Mouse (Mus musculus) heart, embryonic 14.5 days (tissue): Measurements from ENCODE around the gene Rln3. TPM values are rescaled to one million over a fixed set of nuclear protein-coding genes. Genes with fewer than 3 reads are reported as not detected.
A peak's percentile ranks its signal among the peaks of the same experiment; 100 is the strongest.

Source experiments
- ATAC-seq: fragments of 200-750 bp; cut with Nextera tagmentation; 2 replicates; pipeline ENCODE4 v1.8.0; 2017; ENCODE audit warnings: low read depth, moderate TSS enrichment; ENCODE audit not compliant: insufficient number of reproducible peaks, insufficient read depth, low FRiP score
- H3K27ac ChIP-seq, 2 experiments: fragments of 200-500 bp in 1 of 2; fragments of 300-500 bp in 1 of 2; sonication (generic) in 1 of 2; replicated peaks in 1 of 2; 2 replicates each; pipeline ENCODE4 v1.5.1; 2012 to 2014; ENCODE audit warnings: low read depth in 2 of 2, low read length in 2 of 2, control low read depth in 1 of 2, mild to moderate bottlenecking in 1 of 2, mixed read lengths in 1 of 2; ENCODE audit not compliant: control insufficient read depth in 1 of 2, insufficient read depth in 1 of 2
- H3K27me3 ChIP-seq: fragments of 300-500 bp; sonication (generic); 2 replicates; pipeline ENCODE4 v1.6.1; 2014; ENCODE audit warnings: mild to moderate bottlenecking, low read length, control low read depth; ENCODE audit not compliant: control insufficient read depth, insufficient read depth
- H3K36me3 ChIP-seq: fragments of 300-500 bp; sonication (generic); 2 replicates; pipeline ENCODE4 v1.6.1; 2014; ENCODE audit warnings: mild to moderate bottlenecking, control low read depth, low read length, mixed read lengths; ENCODE audit not compliant: control insufficient read depth, insufficient read depth
- H3K4me1 ChIP-seq, 2 experiments: fragments of 200-500 bp in 1 of 2; fragments of 300-500 bp in 1 of 2; sonication (generic) in 1 of 2; 2 replicates each; pipeline ENCODE4 v1.6.1; 2012 to 2014; ENCODE audit warnings: low read length in 2 of 2, control low read depth in 1 of 2, mixed read lengths in 1 of 2; ENCODE audit not compliant: control insufficient read depth in 2 of 2, insufficient read depth in 2 of 2
- H3K4me2 ChIP-seq: fragments of 300-500 bp; sonication (generic); 2 replicates; pipeline ENCODE4 v1.6.1; 2014; ENCODE audit warnings: mild to moderate bottlenecking, low read length
- H3K4me3 ChIP-seq, 2 experiments: fragments of 200-500 bp in 1 of 2; fragments of 300-500 bp in 1 of 2; sonication (generic) in 1 of 2; 2 replicates each; pipeline ENCODE4 v1.5.1; 2012 to 2014; ENCODE audit warnings: low read length in 2 of 2, mild to moderate bottlenecking in 2 of 2, control low read depth in 1 of 2, low read depth in 1 of 2, moderate library complexity in 1 of 2; ENCODE audit not compliant: control insufficient read depth in 1 of 2, insufficient read depth in 1 of 2
- H3K9ac ChIP-seq: fragments of 300-500 bp; sonication (generic); 2 replicates; pipeline ENCODE4 v1.6.1; 2014; ENCODE audit warnings: mild to moderate bottlenecking, low read length
- H3K9me3 ChIP-seq: fragments of 300-500 bp; sonication (generic); 2 replicates; pipeline ENCODE4 v1.6.1; 2016; ENCODE audit warnings: low read length, control low read depth; ENCODE audit not compliant: control insufficient read depth
- WGBS: fragments of 180-500 bp; shearing (Covaris S2); extraction: QIAGEN DNeasy Blood & Tissue Kit; methylation state at CpG from one replicate; pipeline ENCODE4 v1.1.7; 2014; 5-methylcytosine and 5-hydroxymethylcytosine counted together
- polyA plus RNA-seq: library from polyadenylated mRNA; unstranded; fragments of >200 nt; fragmentation: Nextera tagmentation; extraction: Ambion mirVana; gene quantifications from 2 replicates; pipeline ENCODE4 v1.2.1, GENCODE M21; 2014

Rln3 gene
- polyA plus RNA-seq: not detected in 2 replicates

- no peak within 1 kb of the TSS for H3K9ac ChIP-seq
Measured at GRCm38 (mm10) chr8:84044900-84045299, at the start of gene Rln3. Gene Rln3, minus strand, starts transcription at chr8:84045000.

GRCm38 (mm10) chr8:84090585-84090984, 45.8 kb upstream of the Rln3 start:
- H3K27ac ChIP-seq: no peak overlapping the region
- 90% methylated on average over 8 of the region's 8 CpGs for WGBS
- H3K9me3 ChIP-seq: no peaks in the 10 kb centered on the region
- H3K27me3 ChIP-seq: no peaks in the 10 kb centered on the region
- H3K9ac ChIP-seq: no peak overlapping the region
- no peak for ATAC-seq
- no peak overlapping the region for H3K4me2 ChIP-seq
- H3K36me3 ChIP-seq: peaks cover 86% of the 10 kb centered on the region
- H3K4me3 ChIP-seq: no peak overlapping the region
- H3K4me1 ChIP-seq: no peaks in the 10 kb centered on the region

More at GRCm38 (mm10) chr8:84044900-84045299, at the start of gene Rln3:
- H3K4me1 ChIP-seq: peaks cover 8 to 16% of the 10 kb centered on the region in 2 experiments; a peak in 3 of 4 replicates
- H3K4me3 ChIP-seq: peak within 1 kb of the TSS in 1 of 2 experiments; percentile 12; a peak in 2 of 4 replicates
- H3K27me3 ChIP-seq: peaks cover 31% of the 10 kb centered on the region
- no peak within 1 kb of the TSS for H3K27ac ChIP-seq
- no peak for ATAC-seq
- H3K9me3 ChIP-seq: no peaks in the 10 kb centered on the region
- 5% methylated on average over 9 of the region's 9 CpGs for WGBS
- peak within 1 kb of the TSS; percentile 47 for H3K4me2 ChIP-seq
- no peaks in the 10 kb centered on the region for H3K36me3 ChIP-seq

- H3K9ac ChIP-seq: no peak overlapping the region
- no peaks in the 10 kb centered on the region for H3K9me3 ChIP-seq
- no peak for ATAC-seq
- peaks cover 79% of the 10 kb centered on the region for H3K36me3 ChIP-seq
- H3K27me3 ChIP-seq: no peaks in the 10 kb centered on the region
- H3K4me3 ChIP-seq: no peak overlapping the region
- WGBS: 85% methylated on average over 9 of the region's 9 CpGs
- no peaks in the 10 kb centered on the region for H3K4me1 ChIP-seq
- no peak overlapping the region for H3K4me2 ChIP-seq
- H3K27ac ChIP-seq: no peak overlapping the region
Measured at GRCm38 (mm10) chr8:84089277-84089676, 44.5 kb upstream of the Rln3 start.

GRCm38 (mm10) chr8:84087821-84088220, 43.0 kb upstream of the Rln3 start:
- peaks cover 79% of the 10 kb centered on the region for H3K36me3 ChIP-seq
- H3K27me3 ChIP-seq: no peaks in the 10 kb centered on the region
- no peak overlapping the region for H3K4me2 ChIP-seq
- 95% methylated on average over 14 of the region's 14 CpGs for WGBS
- no peak overlapping the region for H3K9ac ChIP-seq
- no peaks in the 10 kb centered on the region for H3K4me1 ChIP-seq
- no peaks in the 10 kb centered on the region for H3K9me3 ChIP-seq
- no peak for ATAC-seq
- no peak overlapping the region for H3K27ac ChIP-seq
- H3K4me3 ChIP-seq: no peak overlapping the region

- 93% methylated on average over 7 of the region's 7 CpGs for WGBS
- Histone ChIP-seq H3K4me2 (no peak overlapping the region), H3K36me3 (peaks cover 79% of the 10 kb centered on the region), H3K9me3 (no peaks in the 10 kb centered on the region), H3K9ac (no peak overlapping the region), H3K27ac (no peak overlapping the region), H3K4me1 (no peaks in the 10 kb centered on the region), H3K4me3 (no peak overlapping the region), H3K27me3 (no peaks in the 10 kb centered on the region)
- ATAC-seq: no peak
Measured at GRCm38 (mm10) chr8:84087156-84087555, 42.4 kb upstream of the Rln3 start.

- H3K4me1 ChIP-seq: no peaks in the 10 kb centered on the region; a peak in 1 of 4 replicates
- peaks cover 83% of the 10 kb centered on the region for H3K36me3 ChIP-seq
- H3K9ac ChIP-seq: no peak overlapping the region
- H3K4me2 ChIP-seq: peak overlapping the region; percentile 32
- no peaks in the 10 kb centered on the region for H3K9me3 ChIP-seq
- WGBS: 55% methylated on average over 42 of the region's 42 CpGs
- no peak for ATAC-seq
- no peak overlapping the region for H3K27ac ChIP-seq
- H3K27me3 ChIP-seq: no peaks in the 10 kb centered on the region
- no peak overlapping the region for H3K4me3 ChIP-seq
Measured at GRCm38 (mm10) chr8:84084341-84085115, 39.7 kb upstream of the Rln3 start.

- H3K27ac ChIP-seq: no peak overlapping the region
- WGBS: 44% methylated on average over 8 of the region's 8 CpGs
- no peak for ATAC-seq
- no peak overlapping the region for H3K4me2 ChIP-seq
- no peaks in the 10 kb centered on the region for H3K27me3 ChIP-seq
- no peak overlapping the region for H3K4me3 ChIP-seq
- peaks cover 81% of the 10 kb centered on the region for H3K36me3 ChIP-seq
- no peaks in the 10 kb centered on the region for H3K9me3 ChIP-seq
- H3K4me1 ChIP-seq: peaks cover 5 to 6% of the 10 kb centered on the region in 2 experiments
- no peak overlapping the region for H3K9ac ChIP-seq
Measured at GRCm38 (mm10) chr8:84083829-84084241, 39.0 kb upstream of the Rln3 start.
